Mouse (Mus musculus) brain, adult 2 months (tissue): ENCODE data around the gene Atg101.
A peak's percentile ranks its signal among the peaks of the same experiment; 100 is the strongest.

ENCODE experiments used
- DNase-seq: peaks from one replicate; pipeline ENCODE4 v3.0.0; 2011; ENCODE audit warnings: low read depth, low spot score

The Atg101 gene

GRCm38 (mm10) chr15:101253886-101254795, 29.9 kb upstream of the Atg101 start, which contains the start of gene Nr4a1:
Nr4a1 (plus strand) TSS chr15:101254269.
- peak; percentile 90 for DNase-seq

DNA sequence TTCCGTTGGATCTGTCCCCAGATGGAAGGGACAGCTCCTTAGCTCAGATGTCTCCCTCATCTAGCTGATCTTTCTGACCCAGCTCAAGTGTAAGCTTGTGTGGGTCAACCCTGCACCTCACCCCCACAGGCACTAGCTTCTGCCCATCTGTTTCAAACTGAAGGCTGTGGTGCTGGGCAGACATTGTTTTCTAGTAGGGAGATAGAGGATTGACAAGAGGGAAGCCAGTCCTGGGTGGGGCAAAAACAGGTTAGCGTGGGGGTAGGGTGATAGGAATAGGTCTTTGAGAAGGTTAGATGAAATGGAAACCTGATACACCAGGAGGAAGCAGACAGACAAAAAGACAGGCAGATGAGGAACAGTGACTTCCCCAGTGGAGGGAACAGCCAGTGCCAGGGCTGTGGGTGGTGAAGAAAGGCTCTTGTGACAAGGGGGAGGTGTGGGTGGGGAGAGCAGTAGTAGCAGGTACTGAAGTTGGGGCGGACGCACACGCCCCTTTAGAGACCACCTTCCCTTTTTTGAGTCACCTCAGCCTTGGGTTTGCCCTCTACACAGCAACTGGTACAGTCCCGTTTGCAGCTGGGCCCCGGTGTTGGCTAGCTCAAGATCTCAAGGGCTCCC, 28.1 kb upstream of the Atg101 start:
- DNase-seq, result peak; percentile 43

DNA sequence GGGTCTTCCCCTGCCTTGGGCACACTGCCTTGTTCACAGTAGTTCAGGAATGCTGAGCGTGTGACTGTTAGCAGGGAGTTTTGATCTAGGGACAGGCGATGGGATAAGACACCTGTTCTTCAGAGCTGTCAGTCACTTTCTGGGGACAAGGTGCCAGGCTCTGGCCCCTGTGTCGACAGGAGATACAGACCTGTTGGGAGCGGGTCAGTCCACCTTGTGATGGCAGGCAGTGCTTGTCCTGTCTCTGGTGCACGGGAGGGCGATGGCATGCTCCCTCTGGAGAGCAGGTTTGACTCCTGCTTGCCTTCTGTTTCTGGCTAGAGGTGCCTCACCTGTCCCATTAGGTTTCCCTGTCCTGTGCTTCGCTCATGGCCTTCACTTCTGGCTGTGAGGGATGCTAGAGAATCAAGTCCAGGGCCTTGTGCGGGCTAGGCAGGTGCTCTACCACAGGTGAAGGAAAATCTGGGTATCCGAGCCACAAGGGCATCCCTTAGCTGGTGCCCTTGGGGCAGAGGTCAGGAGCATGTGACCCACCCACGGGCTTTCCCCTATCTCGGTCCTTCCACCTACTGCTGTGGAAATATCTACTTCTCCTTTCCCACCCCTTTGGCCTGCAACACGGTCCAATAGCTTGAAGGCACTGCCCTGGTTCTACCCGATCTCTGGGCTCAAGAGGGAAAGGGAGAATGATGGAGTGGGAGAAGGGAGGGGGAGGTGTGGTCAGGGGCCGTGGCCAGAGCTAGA, 27.4 kb upstream of the Atg101 start:
- DNase-seq, result no peak

GRCm38 (mm10) chr15:101258420-101258819, 25.7 kb upstream of the Atg101 start:
- DNase-seq, result no peak

DNA sequence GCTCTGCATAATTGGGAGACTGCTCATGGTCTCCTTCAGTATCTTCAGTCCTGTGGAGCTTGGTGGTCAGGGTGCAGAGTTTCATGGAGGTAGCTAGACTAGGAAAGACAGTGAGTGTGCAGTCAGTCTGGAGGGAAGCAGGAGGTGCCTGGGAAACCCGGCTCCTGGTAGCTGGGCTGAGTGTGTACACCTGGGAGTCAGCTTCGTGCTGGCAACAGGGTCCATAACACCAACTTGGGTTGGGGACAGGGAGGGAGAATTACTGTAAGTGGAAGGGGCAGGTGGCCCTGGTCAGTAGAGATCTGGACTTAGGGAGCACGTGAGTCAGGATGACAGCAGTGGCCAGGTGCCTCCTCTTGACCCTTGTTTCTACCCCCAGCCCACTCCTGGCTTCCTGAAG, 24.1 kb upstream of the Atg101 start:
- DNase-seq, result no peak

GRCm38 (mm10) chr15:101260387-101260786, 23.7 kb upstream of the Atg101 start:
- DNase-seq, result no peak

- DNase-seq, result peak; percentile 61
Observed at GRCm38 (mm10) chr15:101260874-101261622, 23.0 kb upstream of the Atg101 start.

DNA sequence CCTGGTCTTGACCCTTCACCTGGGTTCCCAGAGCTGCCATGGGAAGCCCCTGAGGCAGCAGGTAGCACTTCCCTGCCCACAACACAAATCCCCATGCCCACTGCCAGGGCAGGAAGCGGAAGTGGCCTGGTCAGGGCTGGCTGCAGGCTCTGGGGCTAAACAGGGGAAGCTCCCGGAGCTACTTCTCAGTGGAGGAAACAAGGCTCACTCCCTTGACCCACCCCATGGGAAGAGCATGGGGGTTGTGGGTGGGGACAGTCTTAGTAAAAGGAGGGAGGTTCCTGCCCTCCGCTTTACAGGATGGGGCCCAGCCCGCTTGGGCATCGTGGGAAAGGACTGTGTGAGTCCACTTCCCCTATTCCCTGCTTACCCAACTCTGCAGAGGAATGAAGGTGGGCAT, 21.6 kb upstream of the Atg101 start:
- no peak for DNase-seq

GRCm38 (mm10) chr15:101266132-101266963, 17.7 kb upstream of the Atg101 start:
- peak; percentile 96 for DNase-seq

DNA sequence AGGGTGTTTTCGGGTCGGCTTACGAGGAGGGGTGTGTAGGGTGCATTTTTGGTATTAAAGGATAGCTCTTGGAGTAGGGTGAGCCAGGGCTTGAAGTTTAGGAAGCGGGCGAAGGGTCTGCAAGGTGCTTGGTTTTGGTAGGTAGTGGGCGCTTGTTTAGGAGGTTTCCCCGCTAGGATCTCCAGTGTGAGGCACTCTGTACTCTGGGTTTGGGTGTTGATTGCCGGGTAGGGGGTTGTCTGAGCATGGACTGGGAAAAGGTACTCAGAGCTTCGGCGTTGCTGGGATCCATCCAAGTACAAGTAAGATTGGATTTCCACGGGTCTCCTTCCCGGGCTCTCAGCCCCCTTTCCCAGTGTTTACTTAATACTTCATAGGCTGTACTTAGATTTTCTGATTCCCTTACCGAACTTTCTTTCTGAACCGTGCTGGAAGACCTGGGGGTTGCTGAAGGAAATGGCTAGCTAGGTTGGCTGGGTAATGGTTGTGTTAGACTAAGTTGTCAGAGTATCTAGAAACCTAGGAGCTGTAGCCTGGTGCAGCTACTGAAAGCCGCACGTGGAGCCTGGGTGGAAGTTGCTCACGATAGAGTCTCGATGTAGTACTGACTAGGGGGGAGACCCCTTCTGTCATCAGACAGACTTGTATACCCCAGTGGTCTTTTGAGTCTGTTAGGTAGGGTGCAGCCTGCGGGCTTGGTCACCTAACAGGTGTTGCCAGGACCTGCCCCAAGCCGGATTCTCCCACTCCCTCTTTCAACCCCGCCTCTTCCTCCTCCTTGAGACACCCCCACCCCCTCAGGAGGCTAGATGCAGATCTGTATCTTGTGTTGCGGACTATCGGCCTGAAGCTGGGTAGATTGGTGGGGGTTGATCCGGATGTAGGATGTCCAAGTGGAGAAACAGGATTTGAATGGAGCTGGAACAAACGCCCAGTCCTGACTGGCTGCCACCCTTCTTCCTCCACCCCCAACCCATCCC, 16.7 kb upstream of the Atg101 start:
- DNase-seq, result peak; percentile 35

DNA sequence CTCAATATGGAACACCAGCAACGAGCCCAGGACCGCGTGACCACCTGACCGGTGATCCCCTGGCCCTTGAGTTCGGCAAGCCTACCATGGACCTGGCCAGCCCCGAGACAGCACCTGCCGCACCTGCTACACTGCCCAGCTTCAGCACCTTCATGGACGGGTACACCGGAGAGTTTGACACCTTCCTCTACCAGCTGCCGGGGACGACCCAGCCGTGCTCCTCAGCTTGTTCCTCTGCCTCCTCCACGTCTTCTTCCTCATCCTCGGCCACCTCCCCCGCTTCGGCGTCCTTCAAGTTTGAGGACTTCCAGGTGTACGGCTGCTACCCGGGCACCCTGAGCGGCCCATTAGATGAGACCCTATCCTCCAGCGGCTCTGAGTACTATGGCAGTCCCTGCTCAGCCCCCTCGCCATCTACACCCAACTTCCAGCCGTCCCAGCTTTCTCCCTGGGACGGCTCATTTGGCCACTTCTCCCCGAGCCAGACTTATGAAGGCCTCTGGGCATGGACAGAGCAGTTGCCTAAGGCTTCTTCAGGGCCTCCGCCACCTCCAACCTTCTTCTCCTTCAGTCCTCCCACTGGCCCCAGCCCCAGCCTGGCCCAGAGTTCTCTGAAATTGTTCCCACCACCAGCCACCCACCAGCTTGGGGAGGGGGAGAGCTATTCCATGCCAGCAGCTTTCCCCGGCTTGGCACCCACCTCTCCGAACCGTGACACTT, 13.8 kb upstream of the Atg101 start:
- DNase-seq, result no peak

- DNase-seq, result peak; percentile 61
Observed at GRCm38 (mm10) chr15:101271107-101271506, 13.0 kb upstream of the Atg101 start.

- peak; percentile 90 for DNase-seq
Observed at GRCm38 (mm10) chr15:101271513-101271912, 12.6 kb upstream of the Atg101 start.

GRCm38 (mm10) chr15:101274380-101274779, 9.7 kb upstream of the Atg101 start:
- no peak for DNase-seq

DNA sequence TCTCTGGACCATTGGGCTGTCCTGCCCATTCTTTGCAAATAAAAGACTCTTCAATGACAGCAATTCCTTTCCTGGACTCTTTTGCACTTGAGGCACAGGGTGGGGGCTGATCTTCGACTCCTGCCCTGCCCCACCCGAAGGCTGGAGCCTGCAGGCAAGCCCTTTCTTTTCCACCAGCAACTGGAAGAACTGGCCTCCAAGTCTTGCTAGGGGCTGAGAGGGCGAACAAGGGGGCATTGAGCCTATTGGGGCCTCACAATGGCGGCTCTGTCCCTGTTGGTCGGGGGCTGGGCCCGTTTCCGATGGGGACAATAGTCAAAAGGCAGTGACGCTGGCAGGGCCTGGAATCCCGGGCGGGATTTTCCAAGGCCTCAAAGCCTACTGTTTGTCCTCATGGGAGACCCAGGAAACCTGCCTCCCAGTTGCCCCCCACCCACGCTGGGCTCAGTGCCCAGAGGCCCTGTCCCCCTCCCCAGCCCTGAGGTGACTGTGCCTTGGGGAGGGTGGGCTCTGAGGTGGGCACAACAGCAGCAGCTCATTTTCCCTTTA, 6.6 kb upstream of the Atg101 start:
- DNase-seq, result peak; percentile 89

GRCm38 (mm10) chr15:101278589-101278988, 5.5 kb upstream of the Atg101 start:
- no peak for DNase-seq

GRCm38 (mm10) chr15:101279430-101279999, 4.6 kb upstream of the Atg101 start:
- DNase-seq, result no peak

- DNase-seq, result no peak
Observed at GRCm38 (mm10) chr15:101282471-101282870, 1.6 kb upstream of the Atg101 start.
